ENCODE assay signal across 9 mouse cellular contexts in the genomic region with DNA sequence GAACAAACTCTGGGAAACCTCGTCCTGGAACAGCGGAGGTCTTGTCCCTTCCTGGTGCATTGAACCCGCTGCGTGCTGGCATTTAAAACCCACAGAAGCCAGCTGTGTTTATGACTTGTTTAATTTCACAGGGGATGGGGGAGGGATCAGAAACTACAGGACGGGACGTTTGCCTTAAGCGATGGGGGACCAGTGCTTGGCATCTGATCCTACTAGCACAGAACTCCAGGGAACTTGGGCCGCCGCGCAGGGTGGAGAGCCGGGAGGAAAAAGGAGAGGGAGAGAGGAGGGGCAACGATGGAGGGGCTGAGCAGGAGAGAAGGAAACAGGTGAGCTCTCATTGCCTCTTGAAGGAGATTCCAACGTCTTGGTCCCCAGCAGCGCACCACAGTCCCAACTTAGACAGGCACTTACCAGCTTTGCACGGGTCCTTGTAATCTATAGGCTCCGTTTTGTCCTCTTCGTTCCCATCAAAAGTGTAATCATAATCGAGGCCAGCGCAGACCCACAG. TPM values are rescaled to one million over a fixed set of nuclear protein-coding genes. Genes with fewer than 3 reads are reported as not detected.
DNase-seq lines count a peak whose midpoint lies in the region; ATAC-seq and TF ChIP-seq lines count a peak whose summit lies in the region.
"Had no signal": no experiment of that assay in that cellular context is flagged by ENCODE, and none has a peak within 500 bp of the region (broad histone marks: within the 10 kb centered on the region; RNA-seq: fewer than 3 reads in every experiment).

No protein-coding gene starts in this region.

- no peak for TF ChIP-seq POLR2A in myocyte (IDR thresholded peaks at IDR 0.05; ENCODE audit: insufficient read length, low read depth)

- peak overlapping the region; percentile 95 for H3K4me2 ChIP-seq in heart, embryonic 16.5 days (ENCODE audit: low read depth, low read length)
- H3K4me2 ChIP-seq in limb, embryonic 12.5 days = peak overlapping the region; percentile 96
- H3K4me2 ChIP-seq in myocyte (ENCODE audit: low read depth) = peak overlapping the region; percentile 83

- under 1% methylated on average over 19 of the region's 19 CpGs for WGBS in heart, embryonic 16.5 days
- WGBS in limb, embryonic 12.5 days = under 1% methylated on average over 19 of the region's 19 CpGs

- no peaks in the 10 kb centered on the region for H3K79me2 ChIP-seq in myocyte (ENCODE audit: control insufficient read depth, insufficient read depth)

- no peak; the same call in 1 of the 2 replicates for ATAC-seq in heart, embryonic 16.5 days (replicated peaks; ENCODE audit: extremely low read depth, insufficient read depth, low FRiP score)
- peak; percentile 32; the same call in 1 of the 2 replicates for ATAC-seq in limb, embryonic 12.5 days (ENCODE audit: insufficient number of reproducible peaks, insufficient read depth, low FRiP score, low TSS enrichment, low read depth)

- H3K27me3 ChIP-seq in heart, embryonic 16.5 days (ENCODE audit: control insufficient read depth, insufficient read depth, low read length) = 0 out of 2 replicates have a peak, but pooled peaks cover 2% of the 10 kb centered on the region
- H3K27me3 ChIP-seq in limb, embryonic 12.5 days = peaks cover 26% of the 10 kb centered on the region
- peaks cover 19% of the 10 kb centered on the region for H3K27me3 ChIP-seq in myocyte (ENCODE audit: control insufficient read depth, insufficient read depth, insufficient read length)

- H3K36me3 ChIP-seq in heart, embryonic 16.5 days (ENCODE audit: control insufficient read depth, insufficient read depth) = no peaks in the 10 kb centered on the region
- no peaks in the 10 kb centered on the region for H3K36me3 ChIP-seq in limb, embryonic 12.5 days
- no peaks in the 10 kb centered on the region for H3K36me3 ChIP-seq in myocyte (ENCODE audit: control insufficient read depth, insufficient read depth)

- H3ac ChIP-seq in myocyte (ENCODE audit: control insufficient read depth, insufficient read length) = no peak overlapping the region

- peak; percentile 21 to 25 for DNase-seq in right cerebral cortex, postnatal 10 days (ENCODE audit: low spot score in 2 of 2)
- no peak for DNase-seq in right cerebral cortex, adult 18-20 months
- peak; percentile 69 to 72 for DNase-seq in cerebellum, postnatal 25 days
- no peak for DNase-seq in spleen, postnatal 36 days (ENCODE audit: low spot score in 2 of 2)
- DNase-seq in spleen, postnatal 14 days (ENCODE audit: low spot score in 2 of 2) = no peak

- H3K9me3 ChIP-seq in heart, embryonic 16.5 days (replicated peaks; ENCODE audit: control insufficient read depth, low read length) = no peaks in the 10 kb centered on the region
- H3K9me3 ChIP-seq in limb, embryonic 12.5 days = no peaks in the 10 kb centered on the region

- peak overlapping the region; percentile 77 for H3K4me3 ChIP-seq in heart, embryonic 16.5 days (ENCODE audit: low read length)
- H3K4me3 ChIP-seq in limb, embryonic 12.5 days (replicated peaks) = peak overlapping the region; percentile 63
- H3K4me3 ChIP-seq in myocyte = no peak overlapping the region

- H3K27ac ChIP-seq in heart, embryonic 16.5 days (ENCODE audit: low read length) = no peak overlapping the region
- peak overlapping the region; percentile 45; the same call in 1 of the 2 replicates for H3K27ac ChIP-seq in limb, embryonic 12.5 days
- H3K27ac ChIP-seq: macrophage had no signal

- H3K4me1 ChIP-seq in heart, embryonic 16.5 days (ENCODE audit: control insufficient read depth, insufficient read depth, low read length) = peaks cover 12% of the 10 kb centered on the region
- H3K4me1 ChIP-seq in limb, embryonic 12.5 days (replicated peaks) = peaks cover 22% of the 10 kb centered on the region

- peak overlapping the region; percentile 72 for H3K9ac ChIP-seq in heart, embryonic 16.5 days (ENCODE audit: low read length)
- H3K9ac ChIP-seq in limb, embryonic 12.5 days (replicated peaks) = peak overlapping the region; percentile 70

TF ChIP-seq in myocyte, 11 proteins besides CTCF, POLR2A, EP300 and RAD21:
- no peak for TF ChIP-seq CEBPB (IDR thresholded peaks at IDR 0.05; ENCODE audit: insufficient read depth, poor library complexity, severe bottlenecking)
- no peak for TF ChIP-seq USF1 (IDR thresholded peaks at IDR 0.05; ENCODE audit: low read depth)
- no peak for TF ChIP-seq MYOG (IDR thresholded peaks at IDR 0.05; ENCODE audit: control insufficient read depth in 1 of 3, insufficient read depth in 1 of 3, insufficient read length in 2 of 3, low read depth in 2 of 3)
- TF ChIP-seq MYOD1 (IDR thresholded peaks at IDR 0.05; ENCODE audit: control insufficient read depth in 1 of 3, insufficient read length in 2 of 3, low read depth in 2 of 3) = no peak
- no peak for TF ChIP-seq TCF3 (IDR thresholded peaks at IDR 0.05; ENCODE audit: insufficient read length, low read depth)
- TF ChIP-seq REST (IDR thresholded peaks at IDR 0.05; ENCODE audit: insufficient read depth, insufficient read length) = no peak
- TF ChIP-seq MAX (IDR thresholded peaks at IDR 0.05; ENCODE audit: low read depth) = no peak
- TF ChIP-seq SRF (IDR thresholded peaks at IDR 0.05; ENCODE audit: control insufficient read depth, insufficient read length, low read depth) = no peak
- TF ChIP-seq E2F4 (IDR thresholded peaks at IDR 0.05; ENCODE audit: insufficient read depth) = no peak
- no peak for TF ChIP-seq TCF12 (IDR thresholded peaks at IDR 0.05; ENCODE audit: insufficient read depth, poor library complexity, severe bottlenecking)
- no peak for TF ChIP-seq POLR2AphosphoS2 (IDR thresholded peaks at IDR 0.05; ENCODE audit: insufficient read length, low read depth)

RNA-seq across cellular contexts. Expression of a gene that starts 1.2 kb away (rescaled TPM):
- 1.2 TPM in 2 replicates for polyA plus RNA-seq in heart, embryonic 16.5 days (2015; fragmentation: Nextera tagmentation; extraction: Ambion mirVana)
- polyA plus RNA-seq in limb, embryonic 12.5 days (2016; fragmentation: Nextera tagmentation; extraction: Ambion mirVana) = 2.7 and 2.8 TPM in 2 replicates
- polyA plus RNA-seq in myocyte (2012; fragmentation: generic; extraction: Trizol) = 0.01 TPM
- polyA plus RNA-seq: macrophage had no signal

Comparison
In these comparisons a context has a peak if more than half of its experiments do, and no peak if none do; other contexts are left out.
1. DNase-seq: peak in right cerebral cortex, postnatal 10 days (2 of 2) and cerebellum, postnatal 25 days (2 of 2); none in right cerebral cortex, adult 18-20 months (single experiment), spleen, postnatal 36 days (0 of 2) and spleen, postnatal 14 days (0 of 2).
2. Peak in every context shown above with its lines, with median percentiles within 50 percentile points of each other: H3K4me2 ChIP-seq.